Mouse (Mus musculus): ENCODE results near the gene Col11a1. TPM values are rescaled to one million over a fixed set of nuclear protein-coding genes. Genes with fewer than 3 reads are reported as not detected.

Gene Col11a1
- polyA plus RNA-seq, 1 experiment from 2014 or later = 1.0 TPM

DNA sequence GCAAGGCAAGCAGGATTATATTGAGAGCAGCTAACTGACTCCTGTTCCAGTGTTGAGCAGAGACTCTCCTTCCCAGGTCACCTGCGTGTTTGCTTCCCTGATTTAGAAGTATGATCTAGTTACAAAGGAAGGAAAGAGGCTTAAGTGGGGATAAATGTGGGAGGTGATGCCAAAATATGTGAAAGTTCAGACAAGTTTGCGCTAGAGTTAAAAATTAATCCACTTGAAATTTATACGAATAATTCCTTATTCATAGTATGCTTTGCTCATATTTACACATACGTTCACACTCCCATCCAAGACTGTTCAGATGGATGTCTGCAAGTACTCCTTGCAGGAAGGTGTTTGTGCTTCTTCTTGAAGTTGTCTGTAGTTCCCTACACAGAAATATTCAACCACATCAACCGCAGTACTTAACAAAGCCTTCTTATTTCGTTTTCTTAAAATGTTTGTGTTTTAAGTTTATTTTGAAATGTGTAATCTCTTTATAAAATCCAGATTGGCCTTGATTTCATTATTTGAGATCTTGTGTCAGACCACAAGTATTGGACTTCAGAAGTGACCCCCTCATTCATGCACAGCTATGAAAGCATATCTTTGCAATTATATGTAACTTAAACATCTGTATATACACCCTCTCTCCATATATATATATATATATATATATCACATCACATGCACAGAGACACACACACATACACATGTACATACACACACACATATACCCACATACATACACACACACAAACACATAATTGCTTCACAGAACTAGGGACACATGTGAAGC is 167.8 kb downstream of the Col11a1 start:
- no peak for TF ChIP-seq CTCF (IDR thresholded peaks at IDR 0.05; ENCODE audit: low read depth)
- Histone ChIP-seq H3K36me3 (ENCODE audit: control insufficient read depth, insufficient read depth) (no peaks in the 10 kb centered on the region), H3K4me3 (ENCODE audit: low read depth, low read length) (no peak overlapping the region), H3K9ac (ENCODE audit: low read depth, low read length) (no peak overlapping the region), H3K27me3 (replicated peaks; ENCODE audit: control insufficient read depth, insufficient read depth, low read length) (no peaks in the 10 kb centered on the region), H3K27ac (ENCODE audit: low read depth, low read length) (no peak overlapping the region), H3K4me2 (replicated peaks; ENCODE audit: low read depth) (no peak overlapping the region), H3K4me1 (replicated peaks; ENCODE audit: control insufficient read depth, insufficient read depth, low read length) (no peaks in the 10 kb centered on the region), H3K9me3 (ENCODE audit: control insufficient read depth) (no peaks in the 10 kb centered on the region)
- WGBS = 68% methylated on average over 6 of the region's 6 CpGs
- ATAC-seq = no peak

DNA sequence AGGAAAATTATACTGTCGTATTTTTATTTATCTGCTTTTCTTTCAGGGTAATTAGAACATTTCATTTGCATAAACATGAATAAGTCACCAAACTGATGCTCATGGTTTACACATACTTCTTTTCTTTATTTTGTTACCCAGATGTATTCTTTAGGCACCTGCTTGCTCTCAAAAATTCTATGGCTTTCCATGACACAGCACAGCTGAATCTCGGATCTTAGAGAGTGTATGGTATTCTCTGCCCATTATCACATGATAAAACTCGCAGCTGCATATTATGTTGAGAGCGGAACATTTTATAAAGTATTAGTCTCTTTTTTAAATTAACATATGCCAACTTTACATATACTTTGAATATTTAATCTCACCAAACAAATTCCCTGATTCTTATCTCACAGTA is 181.9 kb downstream of the Col11a1 start:
- Histone ChIP-seq H3K4me3 (ENCODE audit: low read depth, low read length) (no peak overlapping the region), H3K4me1 (replicated peaks; ENCODE audit: control insufficient read depth, insufficient read depth, low read length) (no peaks in the 10 kb centered on the region), H3K4me2 (replicated peaks; ENCODE audit: low read depth) (no peak overlapping the region), H3K27me3 (replicated peaks; ENCODE audit: control insufficient read depth, insufficient read depth, low read length) (no peaks in the 10 kb centered on the region), H3K9ac (ENCODE audit: low read depth, low read length) (no peak overlapping the region), H3K9me3 (ENCODE audit: control insufficient read depth) (no peaks in the 10 kb centered on the region), H3K27ac (ENCODE audit: low read depth, low read length) (no peak overlapping the region), H3K36me3 (ENCODE audit: control insufficient read depth, insufficient read depth) (no peaks in the 10 kb centered on the region)
- ATAC-seq = no peak
- 80% methylated on average over 4 of the region's 4 CpGs for WGBS
- no peak for TF ChIP-seq CTCF (IDR thresholded peaks at IDR 0.05; ENCODE audit: low read depth)

DNA sequence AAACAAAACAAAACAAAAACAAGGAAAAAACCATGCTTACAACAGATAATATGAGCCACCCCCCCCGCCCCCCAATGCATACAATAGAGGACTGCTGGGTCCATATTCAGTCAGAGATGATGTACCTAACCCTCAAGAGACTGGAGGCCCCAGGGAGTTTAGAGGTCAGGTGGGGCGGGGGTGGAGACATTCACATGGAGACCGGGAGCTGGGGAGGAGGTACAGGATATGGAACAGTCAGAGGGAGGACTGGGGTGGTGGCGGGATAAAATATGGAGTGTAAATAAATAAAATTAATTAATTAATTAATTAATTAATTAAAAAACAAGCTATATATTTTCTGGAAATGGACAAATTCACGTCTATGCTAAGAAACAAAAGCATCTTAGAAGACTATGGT is 185.8 kb downstream of the Col11a1 start:
- no peak overlapping the region for H3K27ac ChIP-seq (ENCODE audit: low read depth, low read length)
- no peaks in the 10 kb centered on the region for H3K27me3 ChIP-seq (replicated peaks; ENCODE audit: control insufficient read depth, insufficient read depth, low read length)
- no peak overlapping the region for H3K9ac ChIP-seq (ENCODE audit: low read depth, low read length)
- 84% methylated on average over 5 of the region's 5 CpGs for WGBS
- H3K4me1 ChIP-seq (replicated peaks; ENCODE audit: control insufficient read depth, insufficient read depth, low read length) = no peaks in the 10 kb centered on the region
- no peak overlapping the region for H3K4me2 ChIP-seq (replicated peaks; ENCODE audit: low read depth)
- no peak for TF ChIP-seq CTCF (IDR thresholded peaks at IDR 0.05; ENCODE audit: low read depth)
- H3K36me3 ChIP-seq (ENCODE audit: control insufficient read depth, insufficient read depth) = no peaks in the 10 kb centered on the region
- no peaks in the 10 kb centered on the region for H3K9me3 ChIP-seq (ENCODE audit: control insufficient read depth)
- ATAC-seq = no peak
- no peak overlapping the region for H3K4me3 ChIP-seq (ENCODE audit: low read depth, low read length)

DNA sequence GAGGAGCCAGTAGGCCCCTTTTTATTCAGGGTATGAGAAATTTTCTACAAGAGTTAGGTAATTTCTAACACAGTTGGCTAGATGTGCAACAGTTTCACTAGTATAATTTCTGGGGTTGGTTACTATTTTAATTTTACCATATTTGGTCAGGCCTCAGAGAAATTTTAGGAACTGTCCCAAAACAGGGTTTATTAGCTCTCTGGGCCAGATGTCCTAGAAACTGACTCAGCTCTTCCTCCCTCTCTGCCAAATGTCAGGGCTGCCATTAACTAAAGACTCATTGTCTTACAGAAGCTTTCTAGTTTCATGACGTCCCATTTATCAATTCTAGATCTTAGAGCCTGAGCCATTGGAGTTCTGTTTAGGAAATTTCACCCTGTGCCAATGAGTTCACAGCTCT is 199.2 kb downstream of the Col11a1 start:
- no peaks in the 10 kb centered on the region for H3K27me3 ChIP-seq (replicated peaks; ENCODE audit: control insufficient read depth, insufficient read depth, low read length)
- no peaks in the 10 kb centered on the region for H3K9me3 ChIP-seq (ENCODE audit: control insufficient read depth)
- WGBS = 77% methylated on average over 1 of the region's 1 CpGs
- TF ChIP-seq CTCF (IDR thresholded peaks at IDR 0.05; ENCODE audit: low read depth) = no peak
- ATAC-seq = no peak
- no peak overlapping the region for H3K4me3 ChIP-seq (ENCODE audit: low read depth, low read length)
- no peak overlapping the region for H3K9ac ChIP-seq (ENCODE audit: low read depth, low read length)
- H3K36me3 ChIP-seq (ENCODE audit: control insufficient read depth, insufficient read depth) = no peaks in the 10 kb centered on the region
- H3K27ac ChIP-seq (ENCODE audit: low read depth, low read length) = no peak overlapping the region
- no peaks in the 10 kb centered on the region for H3K4me1 ChIP-seq (replicated peaks; ENCODE audit: control insufficient read depth, insufficient read depth, low read length)
- no peak overlapping the region for H3K4me2 ChIP-seq (replicated peaks; ENCODE audit: low read depth)
